Mouse (Mus musculus) left cerebral cortex, postnatal 10 days (tissue): ENCODE results near the gene Baz2a. TPM values are rescaled to one million over a fixed set of nuclear protein-coding genes. Genes with fewer than 3 reads are reported as not detected.
"Not testable (repeated sequence)": the region's sequence is repeated elsewhere in the genome, so short reads cannot be mapped to it uniquely, and the experiment has no call there.

ENCODE experiments used
- DNase-seq, 2 experiments: peaks; one replicate each; pipeline ENCODE4 v3.0.0; 2021 to 2022; ENCODE audit warnings: low spot score in 2 of 2, mixed read lengths in 1 of 2; ENCODE audit errors: extremely low spot score in 1 of 2
- intact Hi-C: fragments of 180-260 bp; cut with DNase I; formaldehyde crosslinking; loops from one replicate; pipeline ENCODE4 v1.15.1; 2025
- total RNA-seq, 2 experiments: library from RNA; stranded (reverse); gene quantifications; 2 replicates each; pipeline ENCODE4 v1.2.3; 2021

Gene Baz2a
- total RNA-seq = 10 to 100 TPM; 29.5 to 31.3 TPM

- peak in 1 of 2 experiments; percentile 62 for DNase-seq
- intact Hi-C loops = loop anchor here (5.0 kb wide), 1 partner anchor 95 kb away; no protein-coding TSS in a partner anchor
Observed at GRCm38 (mm10) chr10:128091564-128092505, at the start of gene Baz2a. TSS of gene Baz2a (plus strand) at chr10:128091577.

- intact Hi-C loops = no loop called here
- DNase-seq = no peak
Observed at GRCm38 (mm10) chr10:128041636-128042035, 49.7 kb upstream of the Baz2a start.

- intact Hi-C loops = no loop called here
- DNase-seq = no peak
Observed at GRCm38 (mm10) chr10:128042466-128042865, 48.9 kb upstream of the Baz2a start.

- DNase-seq = no peak
- intact Hi-C loops = no loop called here
Observed at GRCm38 (mm10) chr10:128043041-128043835, 48.1 kb upstream of the Baz2a start.

- no peak for DNase-seq
- intact Hi-C loops = no loop called here
Observed at GRCm38 (mm10) chr10:128048157-128048556, 43.2 kb upstream of the Baz2a start.

GRCm38 (mm10) chr10:128049741-128050140, 41.6 kb upstream of the Baz2a start:
- intact Hi-C loops = no loop called here

GRCm38 (mm10) chr10:128050355-128050754, 41.0 kb upstream of the Baz2a start:
- no peak for DNase-seq
- intact Hi-C loops = no loop called here

More at GRCm38 (mm10) chr10:128049741-128050140, 41.6 kb upstream of the Baz2a start:
- no peak for DNase-seq

GRCm38 (mm10) chr10:128051589-128051988, 39.8 kb upstream of the Baz2a start:
- intact Hi-C loops = no loop called here

GRCm38 (mm10) chr10:128052136-128052535, 39.2 kb upstream of the Baz2a start:
- DNase-seq, intact Hi-C loops: not testable (repeated sequence)

More at GRCm38 (mm10) chr10:128051589-128051988, 39.8 kb upstream of the Baz2a start:
- DNase-seq = no peak

GRCm38 (mm10) chr10:128053001-128053400, 38.4 kb upstream of the Baz2a start:
- intact Hi-C loops = no loop called here
- no peak for DNase-seq

GRCm38 (mm10) chr10:128058184-128058583, 33.2 kb upstream of the Baz2a start:
- intact Hi-C loops = no loop called here
- no peak for DNase-seq

GRCm38 (mm10) chr10:128058601-128059151, 32.7 kb upstream of the Baz2a start, which contains the start of gene Ptges3:
TSS of gene Ptges3 (plus strand) at chr10:128058954.
- DNase-seq = peak; percentile 96 to 99
- intact Hi-C loops = no loop called here

- intact Hi-C loops = no loop called here
Observed at GRCm38 (mm10) chr10:128059207-128059981, 32.0 kb upstream of the Baz2a start.

GRCm38 (mm10) chr10:128061109-128061508, 30.3 kb upstream of the Baz2a start:
- intact Hi-C loops = no loop called here
- no peak for DNase-seq

More at GRCm38 (mm10) chr10:128059207-128059981, 32.0 kb upstream of the Baz2a start:
- peak in 1 of 2 experiments; percentile 69 for DNase-seq

- intact Hi-C loops = no loop called here
- DNase-seq = no peak
Observed at GRCm38 (mm10) chr10:128062221-128062989, 29.0 kb upstream of the Baz2a start.

- DNase-seq = no peak
- intact Hi-C loops = no loop called here
Observed at GRCm38 (mm10) chr10:128066072-128066471, 25.3 kb upstream of the Baz2a start.

GRCm38 (mm10) chr10:128069201-128069600, 22.2 kb upstream of the Baz2a start:
- intact Hi-C loops = no loop called here
- no peak for DNase-seq

- intact Hi-C loops = not testable (repeated sequence)
Observed at GRCm38 (mm10) chr10:128070432-128070831, 20.9 kb upstream of the Baz2a start.

More at GRCm38 (mm10) chr10:128070432-128070831, 20.9 kb upstream of the Baz2a start:
- DNase-seq = not testable (repeated sequence)
